Mouse (Mus musculus) embryonic stem cell, embryonic (primary cell): ENCODE results near the gene Tespa1.
"Not testable (repeated sequence)": the region's sequence is repeated elsewhere in the genome, so short reads cannot be mapped to it uniquely, and the experiment has no call there.

Experiments
- CTCF ChIA-PET, 4 experiments: fragments of 300-600 bp in 2 of 4; fragments of 350-600 bp in 2 of 4; sonication (Branson Sonifier 250); formaldehyde crosslinking; loops; one replicate each; lab custom pipeline; 2022; ENCODE audit warnings: inconsistent platforms in 2 of 4; lab: Charles Lee
- POLR2A ChIA-PET, 4 experiments: fragments of 300-600 bp in 2 of 4; fragments of 350-600 bp in 2 of 4; sonication (Branson Sonifier 250); formaldehyde crosslinking; loops; one replicate each; lab custom pipeline; 2022; ENCODE audit warnings: antibody characterized with exemption in 4 of 4, inconsistent platforms in 1 of 4; lab: Charles Lee

Gene Tespa1

GRCm38 (mm10) chr10:130336385-130336784 is 13.7 kb downstream of the Tespa1 start:
- POLR2A ChIA-PET, result no interaction called here
- CTCF ChIA-PET, result no interaction called here

- ChIA-PET POLR2A (no interaction called here), CTCF (no interaction called here)
These were observed 14.9 kb downstream of the Tespa1 start for GRCm38 (mm10) chr10:130337581-130337980.

- POLR2A ChIA-PET, CTCF ChIA-PET: not testable (repeated sequence)
These were observed 17.4 kb downstream of the Tespa1 start for GRCm38 (mm10) chr10:130340050-130340449.

GRCm38 (mm10) chr10:130344056-130344455 is 21.4 kb downstream of the Tespa1 start:
- CTCF ChIA-PET, result no interaction called here
- POLR2A ChIA-PET, result no interaction called here

- POLR2A ChIA-PET, result no interaction called here
- CTCF ChIA-PET, result no interaction called here
These were observed 40.9 kb downstream of the Tespa1 start for GRCm38 (mm10) chr10:130363438-130364164.

- CTCF ChIA-PET, result no interaction called here
- POLR2A ChIA-PET, result no interaction called here
These were observed 42.1 kb downstream of the Tespa1 start for GRCm38 (mm10) chr10:130364766-130365165.

- ChIA-PET CTCF (no interaction called here), POLR2A (no interaction called here)
These were observed 45.7 kb downstream of the Tespa1 start for GRCm38 (mm10) chr10:130368384-130368783.

GRCm38 (mm10) chr10:130370005-130370682 is 47.5 kb downstream of the Tespa1 start:
- POLR2A ChIA-PET, result no interaction called here
- CTCF ChIA-PET, result no interaction called here

GRCm38 (mm10) chr10:130371644-130372043 is 49.0 kb downstream of the Tespa1 start:
- ChIA-PET POLR2A (no interaction called here), CTCF (no interaction called here)

GRCm38 (mm10) chr10:130372491-130373173 is 50.0 kb downstream of the Tespa1 start:
- CTCF ChIA-PET, result no interaction called here
- POLR2A ChIA-PET, result interaction anchor here in 1 of 4 experiments (0.7 kb wide), 1 partner anchor 120 kb away, joined by 11 read pairs; no protein-coding TSS in a partner anchor

- CTCF ChIA-PET, result no interaction called here
- POLR2A ChIA-PET, result no interaction called here
These were observed 52.5 kb downstream of the Tespa1 start for GRCm38 (mm10) chr10:130375145-130375544.

- POLR2A ChIA-PET, result no interaction called here
- CTCF ChIA-PET, result no interaction called here
These were observed 71.6 kb downstream of the Tespa1 start, which contains the start of gene Vmn2r84 for GRCm38 (mm10) chr10:130394232-130394631. TSS of gene Vmn2r84 (minus strand) at chr10:130394332.

GRCm38 (mm10) chr10:130412167-130412698 is 89.6 kb downstream of the Tespa1 start:
- POLR2A ChIA-PET, result interaction anchor here in 1 of 4 experiments (0.6 kb wide), 1 partner anchor 181 kb away, joined by 5 read pairs; no protein-coding TSS in a partner anchor
- CTCF ChIA-PET, result not testable (repeated sequence)
